Mouse (Mus musculus): Measurements from ENCODE around the gene Hoxc11. TPM values are rescaled to one million over a fixed set of nuclear protein-coding genes. Genes with fewer than 3 reads are reported as not detected.

Hoxc11 gene
- polyA plus RNA-seq, 1 experiment from 2014 or later: 2.9 TPM

DNA sequence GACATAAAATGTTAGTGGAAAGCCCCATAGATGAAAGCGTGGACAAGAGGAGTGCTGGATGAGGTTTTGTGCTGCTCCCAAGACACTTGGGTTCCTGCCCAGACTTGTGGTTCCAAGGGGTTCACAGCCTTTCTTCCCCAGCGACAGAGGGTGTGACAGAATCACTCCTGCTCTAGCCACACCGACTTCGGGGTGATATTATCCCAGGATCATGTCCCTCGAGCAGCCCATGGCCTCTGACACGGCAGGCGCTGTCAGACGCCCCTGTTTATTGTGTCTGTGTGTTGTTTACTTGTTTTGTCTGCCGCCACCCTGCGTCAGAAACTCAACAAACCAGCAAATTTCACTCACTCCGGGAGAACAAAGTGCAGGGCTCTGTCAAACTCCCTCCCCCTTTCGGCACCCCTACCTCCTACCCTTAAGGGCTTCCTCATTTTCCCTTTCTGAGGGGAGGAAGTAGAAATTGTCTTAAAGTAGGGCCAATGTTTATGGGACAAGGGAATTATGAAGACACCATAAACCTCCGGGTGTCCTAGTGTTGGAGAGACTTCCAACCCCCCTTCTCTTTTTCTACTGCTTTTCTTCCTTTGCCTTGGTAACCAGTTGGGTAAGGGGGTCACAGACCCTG lies 48.7 kb downstream of the Hoxc11 start:
- H3K4me3 ChIP-seq (ENCODE audit: low read length): peak overlapping the region; percentile 62
- peaks cover 68% of the 10 kb centered on the region for H3K4me1 ChIP-seq (ENCODE audit: control insufficient read depth, insufficient read depth, low read length)
- H3K36me3 ChIP-seq (ENCODE audit: control insufficient read depth, insufficient read depth, low read length): no peaks in the 10 kb centered on the region
- no peak for ATAC-seq (ENCODE audit: low FRiP score, low TSS enrichment)
- H3K27me3 ChIP-seq (ENCODE audit: control insufficient read depth, insufficient read depth, low read length): peaks cover 13% of the 10 kb centered on the region
- H3K9ac ChIP-seq (ENCODE audit: low read depth, low read length): peak overlapping the region; percentile 53
- no peaks in the 10 kb centered on the region for H3K9me3 ChIP-seq (ENCODE audit: control insufficient read depth, low read length)
- H3K27ac ChIP-seq (ENCODE audit: low read depth, low read length): peak overlapping the region; percentile 75; the same call in 1 of the 2 replicates
- WGBS: 9% methylated on average over 13 of the region's 13 CpGs
- peak overlapping the region; percentile 85 for H3K4me2 ChIP-seq (replicated peaks; ENCODE audit: low read depth, low read length)

GRCm38 (mm10) chr15:103005308-103005707 lies 51.1 kb downstream of the Hoxc11 start:
- no peaks in the 10 kb centered on the region for H3K9me3 ChIP-seq (ENCODE audit: control insufficient read depth, low read length)
- peaks cover 12% of the 10 kb centered on the region for H3K27me3 ChIP-seq (ENCODE audit: control insufficient read depth, insufficient read depth, low read length)
- peak overlapping the region; percentile 42 for H3K4me2 ChIP-seq (replicated peaks; ENCODE audit: low read depth, low read length)
- WGBS: 2% methylated on average over 17 of the region's 17 CpGs
- H3K9ac ChIP-seq (ENCODE audit: low read depth, low read length): peak overlapping the region; percentile 57
- peak overlapping the region; percentile 19; the same call in 1 of the 2 replicates for H3K4me3 ChIP-seq (ENCODE audit: low read length)
- no peaks in the 10 kb centered on the region for H3K36me3 ChIP-seq (ENCODE audit: control insufficient read depth, insufficient read depth, low read length)
- no peak for ATAC-seq (ENCODE audit: low FRiP score, low TSS enrichment)
- peaks cover 84% of the 10 kb centered on the region for H3K4me1 ChIP-seq (ENCODE audit: control insufficient read depth, insufficient read depth, low read length)
- H3K27ac ChIP-seq (ENCODE audit: low read depth, low read length): peak overlapping the region; percentile 90

- Histone ChIP-seq H3K27ac (ENCODE audit: low read depth, low read length) (peak overlapping the region; percentile 90), H3K4me2 (replicated peaks; ENCODE audit: low read depth, low read length) (peak overlapping the region; percentile 42), H3K4me1 (ENCODE audit: control insufficient read depth, insufficient read depth, low read length) (peaks cover 88% of the 10 kb centered on the region), H3K9ac (ENCODE audit: low read depth, low read length) (peak overlapping the region; percentile 57), H3K9me3 (ENCODE audit: control insufficient read depth, low read length) (no peaks in the 10 kb centered on the region), H3K4me3 (ENCODE audit: low read length) (peak overlapping the region; percentile 19; the same call in 1 of the 2 replicates), H3K36me3 (ENCODE audit: control insufficient read depth, insufficient read depth, low read length) (no peaks in the 10 kb centered on the region), H3K27me3 (ENCODE audit: control insufficient read depth, insufficient read depth, low read length) (peaks cover 11% of the 10 kb centered on the region)
- no peak for ATAC-seq (ENCODE audit: low FRiP score, low TSS enrichment)
- WGBS: 8% methylated on average over 5 of the region's 5 CpGs
Measured at GRCm38 (mm10) chr15:103005797-103006196, 51.6 kb downstream of the Hoxc11 start.

- Histone ChIP-seq H3K4me1 (ENCODE audit: control insufficient read depth, insufficient read depth, low read length) (peaks cover 88% of the 10 kb centered on the region), H3K36me3 (ENCODE audit: control insufficient read depth, insufficient read depth, low read length) (no peaks in the 10 kb centered on the region; the same call in 1 of the 2 replicates), H3K9me3 (ENCODE audit: control insufficient read depth, low read length) (no peaks in the 10 kb centered on the region), H3K27ac (ENCODE audit: low read depth, low read length) (peak overlapping the region; percentile 90), H3K4me3 (ENCODE audit: low read length) (no peak overlapping the region; the same call in 1 of the 2 replicates), H3K27me3 (ENCODE audit: control insufficient read depth, insufficient read depth, low read length) (peaks cover 16% of the 10 kb centered on the region), H3K9ac (ENCODE audit: low read depth, low read length) (peak overlapping the region; percentile 57; the same call in 1 of the 2 replicates), H3K4me2 (replicated peaks; ENCODE audit: low read depth, low read length) (peak overlapping the region; percentile 42)
- no peak for ATAC-seq (ENCODE audit: low FRiP score, low TSS enrichment)
- WGBS: 19% methylated on average over 1 of the region's 1 CpGs
Measured at GRCm38 (mm10) chr15:103006326-103006725, 52.1 kb downstream of the Hoxc11 start.

Small RNA genes lying within 50 kb of the gene (microRNA-seq; reads per million reads assigned to microRNA genes)
- gene Mir196a-2: 2,633 reads per million, percentile 86 among the genes with 10 or more reads in this experiment

Other genes with a start within 250 kb of the Hoxc11 start
- 26.1 and 41.3 TPM in 2 replicates for gene Calcoco1, start 232.2 kb upstream of the Hoxc11 start, polyA plus RNA-seq (2014; fragmentation: Nextera tagmentation; extraction: Ambion mirVana)
- not detected in 2 replicates for gene Hoxc13, start 33.3 kb upstream of the Hoxc11 start, polyA plus RNA-seq (2014; fragmentation: Nextera tagmentation; extraction: Ambion mirVana)
- not detected in 2 replicates for gene Hoxc12, start 17.7 kb upstream of the Hoxc11 start, polyA plus RNA-seq (2014; fragmentation: Nextera tagmentation; extraction: Ambion mirVana)
- 62.9 and 64.5 TPM in 2 replicates for gene Hoxc10, start 12.4 kb downstream of the Hoxc11 start, polyA plus RNA-seq (2014; fragmentation: Nextera tagmentation; extraction: Ambion mirVana)
- gene Hoxc5, start 13.0 kb downstream of the Hoxc11 start, polyA plus RNA-seq (2014; fragmentation: Nextera tagmentation; extraction: Ambion mirVana): 5.1 and 5.8 TPM in 2 replicates
- gene Hoxc9, start 22.0 kb downstream of the Hoxc11 start, polyA plus RNA-seq (2014; fragmentation: Nextera tagmentation; extraction: Ambion mirVana): 10.3 and 10.7 TPM in 2 replicates
- 12.6 and 13.8 TPM in 2 replicates for gene Hoxc8, start 36.2 kb downstream of the Hoxc11 start, polyA plus RNA-seq (2014; fragmentation: Nextera tagmentation; extraction: Ambion mirVana)
- gene Hoxc6, start 43.8 kb downstream of the Hoxc11 start, polyA plus RNA-seq (2014; fragmentation: Nextera tagmentation; extraction: Ambion mirVana): 12.3 and 16.1 TPM in 2 replicates
- 7.4 and 8.6 TPM in 2 replicates for gene Hoxc4, start 64.5 kb downstream of the Hoxc11 start, polyA plus RNA-seq (2014; fragmentation: Nextera tagmentation; extraction: Ambion mirVana)
- gene Smug1, start 212.7 kb downstream of the Hoxc11 start, polyA plus RNA-seq (2014; fragmentation: Nextera tagmentation; extraction: Ambion mirVana): 11.5 and 19.5 TPM in 2 replicates